Mouse (Mus musculus): ENCODE results near the gene Apol9a. TPM values are rescaled to one million over a fixed set of nuclear protein-coding genes. Genes with fewer than 3 reads are reported as not detected.
"Not testable (repeated sequence)": the region's sequence is repeated elsewhere in the genome, so short reads cannot be mapped to it uniquely, and the experiment has no call there.

Apol9a gene
- polyA plus RNA-seq, 1 experiment from 2014 or later = not detected

- 82% methylated on average over 11 of the region's 11 CpGs for WGBS
These were observed 13.3 kb downstream of the Apol9a start for GRCm38 (mm10) chr15:77397450-77398132.

GRCm38 (mm10) chr15:77393832-77394231, 17.1 kb downstream of the Apol9a start:
- WGBS = 55% methylated on average over 3 of the region's 3 CpGs
- not testable (repeated sequence) for H3K36me3 ChIP-seq (replicated peaks); H3K4me1 ChIP-seq; H3K4me3 ChIP-seq; H3K9me3 ChIP-seq; H3K27me3 ChIP-seq (replicated peaks; ENCODE audit: low read depth, poor library complexity, severe bottlenecking); DNase-seq (ENCODE audit: low spot score); H3K27ac ChIP-seq (replicated peaks)

More at GRCm38 (mm10) chr15:77397450-77398132, 13.3 kb downstream of the Apol9a start:
- DNase-seq (ENCODE audit: low spot score); H3K9me3 ChIP-seq; H3K27me3 ChIP-seq (replicated peaks; ENCODE audit: low read depth, poor library complexity, severe bottlenecking); H3K4me3 ChIP-seq; H3K36me3 ChIP-seq (replicated peaks); H3K27ac ChIP-seq (replicated peaks); H3K4me1 ChIP-seq: not testable (repeated sequence)

- Histone ChIP-seq H3K4me1 (no peaks in the 10 kb centered on the region; the same call in 1 of the 2 replicates), H3K4me3 (no peak overlapping the region), H3K27ac (replicated peaks) (no peak overlapping the region), H3K36me3 (replicated peaks) (no peaks in the 10 kb centered on the region), H3K9me3 (no peaks in the 10 kb centered on the region), H3K27me3 (replicated peaks; ENCODE audit: low read depth, poor library complexity, severe bottlenecking) (no peaks in the 10 kb centered on the region)
- WGBS = 71% methylated on average over 2 of the region's 2 CpGs
- DNase-seq (ENCODE audit: low spot score) = no peak
These were observed 23.5 kb downstream of the Apol9a start for GRCm38 (mm10) chr15:77387462-77387861.

- DNase-seq (ENCODE audit: low spot score) = no peak
- 94% methylated on average over 7 of the region's 7 CpGs for WGBS
- Histone ChIP-seq H3K4me1 (peaks cover 5% of the 10 kb centered on the region; the same call in 1 of the 2 replicates), H3K27ac (replicated peaks) (no peak overlapping the region), H3K9me3 (no peaks in the 10 kb centered on the region), H3K27me3 (replicated peaks; ENCODE audit: low read depth, poor library complexity, severe bottlenecking) (no peaks in the 10 kb centered on the region), H3K4me3 (no peak overlapping the region), H3K36me3 (replicated peaks) (no peaks in the 10 kb centered on the region)
These were observed 26.4 kb downstream of the Apol9a start for GRCm38 (mm10) chr15:77384340-77385030.

- no peak for DNase-seq (ENCODE audit: low spot score)
- Histone ChIP-seq H3K27ac (replicated peaks) (no peak overlapping the region), H3K4me3 (no peak overlapping the region), H3K4me1 (peaks cover 5% of the 10 kb centered on the region; the same call in 1 of the 2 replicates), H3K9me3 (no peaks in the 10 kb centered on the region), H3K36me3 (replicated peaks) (no peaks in the 10 kb centered on the region), H3K27me3 (replicated peaks; ENCODE audit: low read depth, poor library complexity, severe bottlenecking) (no peaks in the 10 kb centered on the region)
- WGBS = 64% methylated on average over 1 of the region's 1 CpGs
These were observed 28.1 kb downstream of the Apol9a start for GRCm38 (mm10) chr15:77382880-77383279.

GRCm38 (mm10) chr15:77382271-77382850, 28.6 kb downstream of the Apol9a start:
- H3K4me1 ChIP-seq = peaks cover 5% of the 10 kb centered on the region; the same call in 1 of the 2 replicates
- WGBS = 82% methylated on average over 11 of the region's 11 CpGs
- no peak overlapping the region for H3K4me3 ChIP-seq
- DNase-seq (ENCODE audit: low spot score) = no peak
- H3K9me3 ChIP-seq = no peaks in the 10 kb centered on the region
- H3K27me3 ChIP-seq (replicated peaks; ENCODE audit: low read depth, poor library complexity, severe bottlenecking) = no peaks in the 10 kb centered on the region
- no peak overlapping the region for H3K27ac ChIP-seq (replicated peaks)
- no peaks in the 10 kb centered on the region for H3K36me3 ChIP-seq (replicated peaks)

GRCm38 (mm10) chr15:77381481-77381880, 29.5 kb downstream of the Apol9a start:
- no peak for DNase-seq (ENCODE audit: low spot score)
- no peaks in the 10 kb centered on the region for H3K36me3 ChIP-seq (replicated peaks)
- H3K27me3 ChIP-seq (replicated peaks; ENCODE audit: low read depth, poor library complexity, severe bottlenecking) = no peaks in the 10 kb centered on the region
- H3K4me1 ChIP-seq = 0 out of 2 replicates have a peak, but pooled peaks cover 5% of the 10 kb centered on the region
- no peaks in the 10 kb centered on the region for H3K9me3 ChIP-seq
- 87% methylated on average over 6 of the region's 6 CpGs for whole genome bisulfite sequencing
- H3K4me3 ChIP-seq = no peak overlapping the region
- H3K27ac ChIP-seq (replicated peaks) = no peak overlapping the region

GRCm38 (mm10) chr15:77379921-77380320, 31.0 kb downstream of the Apol9a start:
- Histone ChIP-seq H3K27ac (replicated peaks) (no peak overlapping the region), H3K36me3 (replicated peaks) (no peaks in the 10 kb centered on the region), H3K4me1 (0 out of 2 replicates have a peak, but pooled peaks cover 5% of the 10 kb centered on the region), H3K27me3 (replicated peaks; ENCODE audit: low read depth, poor library complexity, severe bottlenecking) (no peaks in the 10 kb centered on the region), H3K9me3 (no peaks in the 10 kb centered on the region), H3K4me3 (no peak overlapping the region)
- DNase-seq (ENCODE audit: low spot score) = no peak
- WGBS = 44% methylated on average over 4 of the region's 4 CpGs

- H3K36me3 ChIP-seq (replicated peaks) = no peaks in the 10 kb centered on the region
- DNase-seq (ENCODE audit: low spot score) = no peak
- no peaks in the 10 kb centered on the region for H3K9me3 ChIP-seq
- 0 out of 2 replicates have a peak, but pooled peaks cover 5% of the 10 kb centered on the region for H3K4me1 ChIP-seq
- H3K27me3 ChIP-seq (replicated peaks; ENCODE audit: low read depth, poor library complexity, severe bottlenecking) = no peaks in the 10 kb centered on the region
- no peak overlapping the region for H3K4me3 ChIP-seq
- 92% methylated on average over 4 of the region's 4 CpGs for WGBS
- no peak overlapping the region for H3K27ac ChIP-seq (replicated peaks)
These were observed 33.5 kb downstream of the Apol9a start for GRCm38 (mm10) chr15:77377419-77377818.

- 84% methylated on average over 7 of the region's 7 CpGs for WGBS
- H3K27me3 ChIP-seq (replicated peaks; ENCODE audit: low read depth, poor library complexity, severe bottlenecking) = no peaks in the 10 kb centered on the region
- H3K9me3 ChIP-seq = no peaks in the 10 kb centered on the region
- no peaks in the 10 kb centered on the region for H3K36me3 ChIP-seq (replicated peaks)
- DNase-seq (ENCODE audit: low spot score) = no peak
- H3K4me3 ChIP-seq = no peak overlapping the region
- 0 out of 2 replicates have a peak, but pooled peaks cover 5% of the 10 kb centered on the region for H3K4me1 ChIP-seq
- no peak overlapping the region for H3K27ac ChIP-seq (replicated peaks)
These were observed 34.0 kb downstream of the Apol9a start for GRCm38 (mm10) chr15:77376920-77377319.

GRCm38 (mm10) chr15:77370588-77370987, 40.3 kb downstream of the Apol9a start:
- H3K27ac ChIP-seq (replicated peaks) = no peak overlapping the region
- peaks cover 35% of the 10 kb centered on the region for H3K4me1 ChIP-seq
- 90% methylated on average over 8 of the region's 8 CpGs for WGBS
- H3K27me3 ChIP-seq (replicated peaks; ENCODE audit: low read depth, poor library complexity, severe bottlenecking) = no peaks in the 10 kb centered on the region
- H3K36me3 ChIP-seq (replicated peaks) = no peaks in the 10 kb centered on the region
- H3K9me3 ChIP-seq = no peaks in the 10 kb centered on the region
- DNase-seq (ENCODE audit: low spot score) = no peak
- H3K4me3 ChIP-seq = no peak overlapping the region

- no peak overlapping the region for H3K4me3 ChIP-seq
- WGBS = 93% methylated on average over 21 of the region's 21 CpGs
- H3K9me3 ChIP-seq = no peaks in the 10 kb centered on the region
- no peak for DNase-seq (ENCODE audit: low spot score)
- H3K4me1 ChIP-seq = peaks cover 41% of the 10 kb centered on the region
- H3K27ac ChIP-seq (replicated peaks) = no peak overlapping the region
- H3K27me3 ChIP-seq (replicated peaks; ENCODE audit: low read depth, poor library complexity, severe bottlenecking) = no peaks in the 10 kb centered on the region
- H3K36me3 ChIP-seq (replicated peaks) = no peaks in the 10 kb centered on the region
These were observed 41.0 kb downstream of the Apol9a start for GRCm38 (mm10) chr15:77369981-77370380.
